Mouse (Mus musculus): ENCODE data around the gene Mfn1. TPM values are rescaled to one million over a fixed set of nuclear protein-coding genes. Genes with fewer than 3 reads are reported as not detected.
A peak's percentile ranks its signal among the peaks of the same experiment; 100 is the strongest.

The Mfn1 gene
- polyA plus RNA-seq, 1 experiment from 2014 or later, result 19.5 TPM

- Histone ChIP-seq H3K36me3 (ENCODE audit: insufficient read depth, low read length) (peaks cover 3% of the 10 kb centered on the region; the same call in 1 of the 2 replicates), H3K27me3 (replicated peaks; ENCODE audit: insufficient read depth, low read length) (no peaks in the 10 kb centered on the region), H3K27ac (ENCODE audit: low read length) (no peak overlapping the region), H3K9me3 (ENCODE audit: low read length) (no peaks in the 10 kb centered on the region), H3K4me1 (ENCODE audit: insufficient read depth, low read depth, low read length) (0 out of 2 replicates have a peak, but pooled peaks cover 3% of the 10 kb centered on the region), H3K9ac (replicated peaks; ENCODE audit: low read depth) (no peak overlapping the region), H3K4me3 (ENCODE audit: low read depth, low read length) (no peak overlapping the region), H3K4me2 (replicated peaks; ENCODE audit: low read depth, low read length) (no peak overlapping the region)
- no peak for ATAC-seq
- WGBS, result 52% methylated on average over 1 of the region's 1 CpGs
- DNase-seq (ENCODE audit: low spot score), result no peak
- TF ChIP-seq CTCF (IDR thresholded peaks at IDR 0.05) (no peak), EP300 (IDR thresholded peaks at IDR 0.05) (no peak)
Measured at GRCm38 (mm10) chr3:32535692-32536091, 6.4 kb downstream of the Mfn1 start.

- Histone ChIP-seq H3K27ac (ENCODE audit: low read length) (no peak overlapping the region), H3K4me3 (ENCODE audit: low read depth, low read length) (no peak overlapping the region), H3K27me3 (replicated peaks; ENCODE audit: insufficient read depth, low read length) (no peaks in the 10 kb centered on the region), H3K9ac (replicated peaks; ENCODE audit: low read depth) (no peak overlapping the region), H3K4me2 (replicated peaks; ENCODE audit: low read depth, low read length) (no peak overlapping the region), H3K36me3 (ENCODE audit: insufficient read depth, low read length) (no peaks in the 10 kb centered on the region; the same call in 1 of the 2 replicates), H3K9me3 (ENCODE audit: low read length) (no peaks in the 10 kb centered on the region), H3K4me1 (ENCODE audit: insufficient read depth, low read depth, low read length) (0 out of 2 replicates have a peak, but pooled peaks cover 3% of the 10 kb centered on the region)
- 74% methylated on average over 1 of the region's 1 CpGs for WGBS
- DNase-seq (ENCODE audit: low spot score) (peak; percentile 60), ATAC-seq (peak; percentile 78)
- TF ChIP-seq EP300 (IDR thresholded peaks at IDR 0.05) (no peak), CTCF (IDR thresholded peaks at IDR 0.05) (no peak)
Measured at GRCm38 (mm10) chr3:32537556-32537955, 8.3 kb downstream of the Mfn1 start.

GRCm38 (mm10) chr3:32538091-32538490 is 8.8 kb downstream of the Mfn1 start:
- no peak overlapping the region for H3K27ac ChIP-seq (ENCODE audit: low read length)
- H3K4me1 ChIP-seq (ENCODE audit: insufficient read depth, low read depth, low read length), result 0 out of 2 replicates have a peak, but pooled peaks cover 3% of the 10 kb centered on the region
- no peak for DNase-seq (ENCODE audit: low spot score)
- no peak overlapping the region for H3K9ac ChIP-seq (replicated peaks; ENCODE audit: low read depth)
- no peak for ATAC-seq
- TF ChIP-seq EP300 (IDR thresholded peaks at IDR 0.05) (no peak), CTCF (IDR thresholded peaks at IDR 0.05) (no peak)
- no peaks in the 10 kb centered on the region for H3K9me3 ChIP-seq (ENCODE audit: low read length)
- H3K4me3 ChIP-seq (ENCODE audit: low read depth, low read length), result no peak overlapping the region
- H3K27me3 ChIP-seq (replicated peaks; ENCODE audit: insufficient read depth, low read length), result no peaks in the 10 kb centered on the region
- 93% methylated on average over 5 of the region's 5 CpGs for WGBS
- H3K36me3 ChIP-seq (ENCODE audit: insufficient read depth, low read length), result no peaks in the 10 kb centered on the region; the same call in 1 of the 2 replicates
- H3K4me2 ChIP-seq (replicated peaks; ENCODE audit: low read depth, low read length), result no peak overlapping the region

GRCm38 (mm10) chr3:32553061-32553460 is 23.8 kb downstream of the Mfn1 start:
- H3K9ac ChIP-seq (replicated peaks; ENCODE audit: low read depth), result no peak overlapping the region
- H3K4me2 ChIP-seq (replicated peaks; ENCODE audit: low read depth, low read length), result no peak overlapping the region
- no peak for ATAC-seq
- no peak for TF ChIP-seq EP300 (IDR thresholded peaks at IDR 0.05)
- TF ChIP-seq CTCF (IDR thresholded peaks at IDR 0.05), result peak; percentile 49
- H3K9me3 ChIP-seq (ENCODE audit: low read length), result no peaks in the 10 kb centered on the region
- H3K4me3 ChIP-seq (ENCODE audit: low read depth, low read length), result no peak overlapping the region
- no peak for DNase-seq (ENCODE audit: low spot score)
- H3K27ac ChIP-seq (ENCODE audit: low read length), result no peak overlapping the region
- peaks cover 14% of the 10 kb centered on the region for H3K36me3 ChIP-seq (ENCODE audit: insufficient read depth, low read length)
- 94% methylated on average over 1 of the region's 1 CpGs for WGBS
- no peaks in the 10 kb centered on the region for H3K27me3 ChIP-seq (replicated peaks; ENCODE audit: insufficient read depth, low read length)
- no peaks in the 10 kb centered on the region for H3K4me1 ChIP-seq (ENCODE audit: insufficient read depth, low read depth, low read length)

- H3K4me3 ChIP-seq (ENCODE audit: low read depth, low read length), result no peak overlapping the region
- ATAC-seq (no peak), DNase-seq (ENCODE audit: low spot score) (no peak)
- no peak overlapping the region for H3K27ac ChIP-seq (ENCODE audit: low read length)
- H3K4me2 ChIP-seq (replicated peaks; ENCODE audit: low read depth, low read length), result no peak overlapping the region
- TF ChIP-seq EP300 (IDR thresholded peaks at IDR 0.05), result no peak
- no peak for TF ChIP-seq CTCF (IDR thresholded peaks at IDR 0.05)
- WGBS, result 87% methylated on average over 6 of the region's 6 CpGs
- H3K4me1 ChIP-seq (ENCODE audit: insufficient read depth, low read depth, low read length), result no peaks in the 10 kb centered on the region
- peaks cover 36% of the 10 kb centered on the region for H3K36me3 ChIP-seq (ENCODE audit: insufficient read depth, low read length)
- no peak overlapping the region for H3K9ac ChIP-seq (replicated peaks; ENCODE audit: low read depth)
- no peaks in the 10 kb centered on the region for H3K9me3 ChIP-seq (ENCODE audit: low read length)
- H3K27me3 ChIP-seq (replicated peaks; ENCODE audit: insufficient read depth, low read length), result no peaks in the 10 kb centered on the region
Measured at GRCm38 (mm10) chr3:32563401-32563800, 34.1 kb downstream of the Mfn1 start.

GRCm38 (mm10) chr3:32573086-32573485 is 43.8 kb downstream of the Mfn1 start:
- ATAC-seq, result no peak
- no peaks in the 10 kb centered on the region for H3K9me3 ChIP-seq (ENCODE audit: low read length)
- H3K36me3 ChIP-seq (ENCODE audit: insufficient read depth, low read length), result peaks cover 25% of the 10 kb centered on the region
- H3K27ac ChIP-seq (ENCODE audit: low read length), result no peak overlapping the region
- H3K4me3 ChIP-seq (ENCODE audit: low read depth, low read length), result no peak overlapping the region
- no peaks in the 10 kb centered on the region for H3K4me1 ChIP-seq (ENCODE audit: insufficient read depth, low read depth, low read length)
- no peak for DNase-seq (ENCODE audit: low spot score)
- no peaks in the 10 kb centered on the region for H3K27me3 ChIP-seq (replicated peaks; ENCODE audit: insufficient read depth, low read length)
- no peak overlapping the region for H3K9ac ChIP-seq (replicated peaks; ENCODE audit: low read depth)
- WGBS, result 95% methylated on average over 2 of the region's 2 CpGs
- H3K4me2 ChIP-seq (replicated peaks; ENCODE audit: low read depth, low read length), result no peak overlapping the region
- TF ChIP-seq EP300 (IDR thresholded peaks at IDR 0.05), result no peak
- no peak for TF ChIP-seq CTCF (IDR thresholded peaks at IDR 0.05)

- WGBS, result 59% methylated on average over 9 of the region's 9 CpGs
- no peaks in the 10 kb centered on the region for H3K4me1 ChIP-seq (ENCODE audit: insufficient read depth, low read depth, low read length)
- ATAC-seq (no peak), DNase-seq (ENCODE audit: low spot score) (no peak)
- H3K27ac ChIP-seq (ENCODE audit: low read length), result no peak overlapping the region
- no peak overlapping the region for H3K4me2 ChIP-seq (replicated peaks; ENCODE audit: low read depth, low read length)
- H3K9me3 ChIP-seq (ENCODE audit: low read length), result no peaks in the 10 kb centered on the region
- no peaks in the 10 kb centered on the region for H3K27me3 ChIP-seq (replicated peaks; ENCODE audit: insufficient read depth, low read length)
- H3K36me3 ChIP-seq (ENCODE audit: insufficient read depth, low read length), result peaks cover 17% of the 10 kb centered on the region
- H3K9ac ChIP-seq (replicated peaks; ENCODE audit: low read depth), result no peak overlapping the region
- H3K4me3 ChIP-seq (ENCODE audit: low read depth, low read length), result no peak overlapping the region
- TF ChIP-seq CTCF (IDR thresholded peaks at IDR 0.05) (no peak), EP300 (IDR thresholded peaks at IDR 0.05) (no peak)
Measured at GRCm38 (mm10) chr3:32573881-32574280, 44.6 kb downstream of the Mfn1 start.
